Mouse (Mus musculus) layer of hippocampus, adult 2 months (tissue): ENCODE results near the gene C3. TPM values are rescaled to one million over a fixed set of nuclear protein-coding genes. Genes with fewer than 3 reads are reported as not detected.
A peak's percentile ranks its signal among the peaks of the same experiment; 100 is the strongest.

ENCODE experiments used
- DNase-seq, 2 experiments: peaks; one replicate each; pipeline ENCODE4 v3.0.0; 2022; ENCODE audit warnings: low spot score in 2 of 2
- H3K27ac ChIP-seq: fragments of 200-600 bp; 2 replicates; pipeline ENCODE4 v1.8.1; 2022
- H3K4me3 ChIP-seq: fragments of 200-600 bp; 2 replicates; pipeline ENCODE4 v1.8.1; 2022; ENCODE audit warnings: mild to moderate bottlenecking
- CTCF ChIP-seq: fragments of 200-600 bp; conservative IDR thresholded peaks from 2 replicates; pipeline ENCODE4 v1.8.1; 2022; ENCODE audit warnings: antibody characterized with exemption, mild to moderate bottlenecking, moderate library complexity
- total RNA-seq, 2 experiments: library from RNA; stranded (reverse); gene quantifications; 2 replicates each; pipeline ENCODE4 v1.2.3; 2021

The C3 gene
- total RNA-seq, 2 experiments from 2014 or later: 0.97 to 0.98 TPM

DNA sequence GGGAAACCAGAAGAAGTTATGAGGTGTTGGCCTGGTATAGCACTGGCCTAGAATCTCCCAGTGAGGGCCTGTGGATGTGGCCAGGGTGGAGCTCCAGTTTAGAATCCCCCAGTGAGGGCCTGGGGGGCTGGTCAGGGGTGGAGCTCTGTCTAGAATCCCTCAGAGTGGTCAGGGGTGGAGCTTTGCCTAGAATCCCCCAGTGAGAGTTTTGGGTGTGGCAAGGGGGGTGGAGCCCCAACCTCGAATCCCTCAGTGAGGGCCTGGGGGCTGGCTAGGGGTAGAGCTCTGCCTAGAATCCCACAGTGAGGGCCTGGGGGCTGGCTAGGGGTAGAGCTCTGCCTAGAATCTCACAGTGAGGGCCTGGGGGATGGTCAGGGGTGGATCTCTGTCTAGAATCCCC is 33.9 kb upstream of the C3 start:
- no peak for DNase-seq
- no peak for TF ChIP-seq CTCF
- Histone ChIP-seq H3K27ac (no peak overlapping the region), H3K4me3 (no peak overlapping the region)

DNA sequence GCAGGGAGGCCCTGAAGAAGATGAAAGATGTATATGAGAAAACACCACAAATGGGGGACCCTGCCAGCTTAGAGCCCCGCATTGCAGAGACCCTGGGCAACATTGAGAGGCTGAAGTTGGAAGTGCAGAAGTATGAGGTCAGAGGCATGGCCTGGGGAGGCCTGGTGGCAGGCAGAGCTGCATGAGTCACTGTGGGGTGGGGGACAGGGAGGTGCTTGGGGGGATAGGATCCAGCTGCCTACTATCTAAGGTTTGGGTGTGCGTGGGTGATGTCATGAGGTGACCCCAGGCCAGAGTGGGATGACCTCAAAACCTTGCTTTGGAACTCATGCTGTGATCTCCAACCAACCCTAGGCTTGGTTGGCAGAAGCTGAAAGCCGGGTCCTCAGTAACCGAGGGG is 33.4 kb upstream of the C3 start:
- no peak for TF ChIP-seq CTCF
- no peak for DNase-seq
- H3K4me3 ChIP-seq: no peak overlapping the region
- no peak overlapping the region for H3K27ac ChIP-seq

DNA sequence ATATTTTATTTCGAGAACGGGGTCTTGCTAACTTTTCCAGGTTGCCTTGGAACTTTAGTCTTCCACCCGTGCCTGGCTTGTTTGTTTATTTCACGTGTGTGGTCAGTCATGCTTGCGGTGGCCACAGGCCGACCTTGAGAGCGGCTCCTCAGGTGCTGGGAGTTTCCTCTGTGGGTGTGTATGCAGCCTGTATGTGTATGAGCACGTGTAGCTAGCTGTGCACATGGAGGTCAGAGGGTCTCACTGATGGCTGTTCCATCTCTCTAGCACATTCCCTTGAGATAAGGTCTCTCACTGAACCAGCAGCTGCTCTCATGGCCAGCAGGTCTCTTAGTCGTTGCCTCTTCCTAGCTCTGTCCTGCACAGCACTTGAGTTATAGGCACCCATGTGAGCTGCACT is 32.4 kb upstream of the C3 start:
- Histone ChIP-seq H3K27ac (no peak overlapping the region), H3K4me3 (no peak overlapping the region)
- DNase-seq: no peak
- TF ChIP-seq CTCF: no peak

DNA sequence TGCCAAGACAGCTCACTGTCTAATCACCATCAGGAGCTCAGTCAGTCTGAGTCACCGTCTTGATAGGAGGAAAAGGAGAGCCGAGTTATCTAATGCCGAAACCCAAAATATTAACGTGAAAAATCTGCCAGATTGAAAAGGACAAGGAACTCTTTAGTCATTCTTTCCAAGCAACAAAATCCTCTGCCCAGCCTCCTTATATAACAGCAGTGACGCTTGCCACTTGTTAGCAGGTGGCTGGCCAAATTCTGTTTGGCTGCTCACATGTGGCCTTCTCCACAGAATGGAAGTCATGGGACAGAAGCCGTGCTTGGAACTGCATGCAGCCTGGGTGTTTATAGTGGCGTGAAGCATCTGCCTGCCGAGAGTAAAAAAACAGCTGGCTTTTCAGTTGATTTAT is 31.8 kb upstream of the C3 start:
- H3K4me3 ChIP-seq: no peak overlapping the region
- peak in 1 of 2 experiments; percentile 63 for DNase-seq
- H3K27ac ChIP-seq: no peak overlapping the region
- no peak for TF ChIP-seq CTCF

DNA sequence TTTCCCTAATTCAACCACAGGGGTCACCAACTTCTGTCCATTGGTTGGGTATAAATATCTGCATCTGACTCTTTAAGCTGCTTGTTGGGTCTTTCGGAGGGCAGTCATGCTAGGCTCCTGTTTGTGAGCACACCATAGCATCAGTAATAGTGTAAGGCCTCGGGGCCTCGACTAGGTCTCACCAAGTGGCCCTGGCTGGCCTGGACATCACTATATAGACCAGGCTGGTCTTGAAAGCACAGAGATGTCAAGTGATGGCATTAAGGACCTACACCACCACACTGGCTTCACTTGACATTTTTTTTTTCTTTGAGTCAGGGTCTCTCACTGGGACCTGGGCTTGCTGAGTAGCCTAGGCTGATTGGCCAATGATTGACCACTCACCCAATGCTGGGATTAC is 30.3 kb upstream of the C3 start:
- TF ChIP-seq CTCF: no peak
- H3K27ac ChIP-seq: no peak overlapping the region
- no peak overlapping the region for H3K4me3 ChIP-seq
- DNase-seq: no peak

DNA sequence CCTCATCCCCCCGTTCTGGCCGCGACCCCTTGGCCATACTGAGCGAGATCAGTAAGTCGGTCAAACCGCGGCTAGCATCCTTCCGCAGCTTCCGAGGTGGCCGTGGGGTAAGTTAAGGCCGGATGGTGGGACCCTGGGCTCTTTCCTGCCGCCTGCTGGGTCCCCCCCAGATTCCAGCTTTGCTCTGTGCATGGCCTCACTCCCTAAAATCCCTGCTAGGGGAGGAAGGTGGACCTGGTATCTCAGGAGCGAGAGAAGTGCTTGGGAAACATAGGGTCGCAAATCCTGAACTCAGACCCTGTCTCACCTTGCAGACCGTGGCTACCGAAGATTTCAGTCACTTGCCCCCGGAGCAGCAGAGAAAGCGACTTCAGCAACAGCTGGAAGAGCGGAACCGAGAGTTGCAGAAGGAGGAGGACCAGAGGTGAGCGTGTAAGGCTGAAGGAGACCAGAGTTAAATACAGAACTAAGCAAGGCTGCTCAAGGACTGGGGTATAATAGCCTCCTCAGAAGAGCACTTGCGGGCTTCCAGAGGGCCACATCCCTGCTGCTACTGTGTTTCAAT is 29.1 kb upstream of the C3 start:
- H3K27ac ChIP-seq: no peak overlapping the region
- no peak for TF ChIP-seq CTCF
- DNase-seq: no peak
- H3K4me3 ChIP-seq: no peak overlapping the region

DNA sequence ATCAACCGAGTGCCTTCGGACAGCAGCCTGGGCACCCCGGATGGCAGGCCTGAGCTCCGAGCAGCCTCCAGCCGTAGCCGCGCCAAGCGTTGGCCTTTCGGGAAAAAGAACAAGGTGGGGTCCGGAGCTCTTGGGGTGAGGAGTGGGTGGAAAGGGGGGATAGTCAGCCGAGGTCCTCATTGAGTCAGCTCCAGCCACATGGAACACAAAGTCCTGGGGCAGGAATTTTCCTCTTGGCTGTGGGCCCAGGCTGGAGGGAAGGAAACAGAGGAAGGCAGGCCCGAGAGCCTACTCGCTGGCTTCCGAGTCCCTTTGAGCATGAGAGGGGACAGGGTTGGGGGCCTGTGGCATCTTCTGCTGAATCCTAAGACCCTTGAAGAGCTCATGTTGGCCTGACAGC is 27.4 kb upstream of the C3 start:
- no peak for TF ChIP-seq CTCF
- Histone ChIP-seq H3K4me3 (no peak overlapping the region), H3K27ac (no peak overlapping the region)
- no peak for DNase-seq

DNA sequence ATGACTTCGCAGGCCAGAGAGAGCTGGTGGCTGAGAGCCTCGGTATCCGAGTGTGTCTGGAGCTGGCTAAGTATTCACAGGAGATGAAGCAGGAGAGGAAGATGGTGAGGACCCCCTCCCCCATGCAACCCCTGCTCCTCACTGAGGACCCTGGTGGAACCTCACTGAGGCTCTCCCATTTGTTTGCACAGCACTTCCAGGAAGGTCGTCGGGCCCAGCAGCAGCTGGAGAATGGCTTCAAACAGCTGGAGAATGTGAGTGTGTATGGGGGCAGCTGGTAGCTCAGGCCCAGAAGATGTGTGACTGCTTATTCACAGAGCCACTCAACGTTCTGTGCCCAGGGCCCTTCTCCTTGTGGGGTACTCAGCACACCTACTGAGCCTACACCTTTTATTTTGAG is 25.4 kb upstream of the C3 start:
- no peak overlapping the region for H3K27ac ChIP-seq
- H3K4me3 ChIP-seq: no peak overlapping the region
- no peak for TF ChIP-seq CTCF
- no peak for DNase-seq

DNA sequence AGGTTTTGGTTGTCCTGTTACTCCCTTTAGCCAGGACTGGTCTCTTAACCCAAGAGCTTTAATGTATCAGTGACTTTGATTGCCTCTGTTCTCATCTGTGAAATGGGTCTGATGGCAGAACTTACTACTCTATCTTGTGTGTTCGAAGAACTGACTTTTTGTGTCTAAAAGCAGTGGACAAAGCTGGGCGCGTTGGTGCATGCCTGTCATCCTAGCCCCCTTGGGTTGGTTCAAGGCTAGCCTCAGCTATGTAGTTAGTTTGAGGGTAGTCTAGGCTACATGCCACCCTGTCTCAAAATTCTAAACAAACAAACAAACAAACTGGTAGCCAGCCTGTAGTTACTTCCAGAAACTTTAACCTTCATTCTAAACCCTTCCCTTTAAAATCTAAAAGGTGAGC is 23.5 kb upstream of the C3 start:
- no peak for TF ChIP-seq CTCF
- Histone ChIP-seq H3K4me3 (no peak overlapping the region), H3K27ac (no peak overlapping the region)
- DNase-seq: no peak

DNA sequence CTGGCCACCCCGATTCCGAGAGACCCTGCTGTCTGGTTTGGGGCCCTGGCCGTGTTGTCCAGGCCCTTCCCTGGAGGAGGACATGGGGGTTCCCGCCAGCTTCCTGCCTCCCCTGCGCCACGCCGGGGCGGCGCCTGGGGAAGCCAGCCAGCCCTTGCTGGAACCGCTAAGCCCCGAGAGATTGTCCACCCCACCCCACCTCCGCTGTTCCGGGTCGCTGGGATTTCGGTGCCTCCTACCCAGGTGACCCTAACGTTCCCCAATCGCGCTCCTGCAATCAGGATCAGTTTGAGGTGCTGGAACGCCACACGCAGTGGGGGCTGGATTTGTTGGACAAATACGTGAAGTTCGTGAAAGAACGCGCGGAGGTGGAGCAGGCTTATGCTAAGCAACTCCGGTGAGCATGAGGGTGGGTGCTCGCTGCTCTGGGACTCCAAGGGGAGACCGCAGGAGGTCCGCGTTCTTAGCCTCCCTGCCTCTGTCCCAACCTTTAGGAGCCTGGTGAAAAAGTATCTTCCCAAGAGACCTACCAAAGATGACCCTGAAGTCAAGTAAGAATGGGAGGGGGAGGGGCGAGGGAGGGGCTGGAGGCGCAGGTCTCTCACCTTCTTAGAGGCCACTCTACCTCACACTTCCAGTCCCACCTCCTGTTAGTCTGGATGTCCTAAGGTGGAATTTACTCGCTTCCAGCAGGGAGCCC is 22.7 kb upstream of the C3 start:
- no peak for DNase-seq
- peak overlapping the region; percentile 67 for H3K4me3 ChIP-seq
- no peak for TF ChIP-seq CTCF
- peak overlapping the region; percentile 59; the same call in 1 of the 2 replicates for H3K27ac ChIP-seq

DNA sequence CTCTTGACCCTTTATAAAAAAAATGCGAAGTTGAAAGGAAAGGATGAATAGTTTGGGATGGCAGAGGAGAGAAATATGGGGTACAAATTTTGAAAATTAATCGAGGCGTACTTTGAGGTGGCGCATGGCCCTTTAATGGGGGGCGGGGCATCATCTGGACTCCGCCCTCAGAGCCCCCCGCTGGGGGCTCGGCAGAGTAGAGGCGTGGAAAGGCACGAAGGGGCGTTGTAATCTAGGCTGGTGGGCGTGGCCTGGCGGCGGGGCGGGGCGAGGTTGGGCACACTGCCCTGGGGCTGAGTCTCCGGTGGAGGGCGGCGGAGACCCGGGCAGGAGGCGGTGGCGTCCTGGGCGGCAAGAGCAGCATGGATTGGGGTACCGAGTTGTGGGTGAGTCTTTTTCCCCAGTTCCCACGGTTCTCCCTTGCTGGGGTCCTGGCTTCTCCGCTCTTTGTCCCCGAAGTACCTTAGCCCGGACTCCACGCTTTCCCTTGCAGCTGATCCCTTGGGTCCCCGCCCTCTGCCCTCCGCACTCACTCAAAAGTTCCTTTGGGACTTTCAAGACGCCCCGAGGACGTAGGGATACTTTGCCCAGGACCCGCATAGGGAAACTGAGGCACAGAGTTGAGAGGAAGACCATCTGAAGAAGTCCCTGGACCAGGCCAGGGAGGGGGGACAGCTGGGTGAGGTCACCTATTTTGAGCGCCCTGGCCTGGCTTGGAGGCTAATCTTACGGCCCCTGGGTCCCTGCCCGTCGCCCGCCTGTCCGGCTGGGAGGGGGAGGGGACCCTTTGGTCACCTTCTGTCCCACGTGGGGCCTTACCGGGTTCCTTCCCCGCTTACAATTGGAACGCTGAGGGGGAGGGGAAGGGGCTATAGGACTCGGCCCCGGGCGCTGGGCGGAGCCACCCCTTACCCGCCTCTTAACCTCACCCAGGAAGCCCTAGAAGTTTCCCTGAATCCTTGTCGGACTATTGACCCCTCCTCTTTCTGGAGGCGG is 21.5 kb upstream of the C3 start, which contains the start of gene Trip10:
Gene Trip10 (plus strand): TSS at position 270 of the 996 bp plus-strand sequence.
- DNase-seq: peak; percentile 82 to 92
- Histone ChIP-seq H3K27ac (peak within 1 kb of the TSS; percentile 94), H3K4me3 (peak within 1 kb of the TSS; percentile 67)
- peak; percentile 47 for TF ChIP-seq CTCF

DNA sequence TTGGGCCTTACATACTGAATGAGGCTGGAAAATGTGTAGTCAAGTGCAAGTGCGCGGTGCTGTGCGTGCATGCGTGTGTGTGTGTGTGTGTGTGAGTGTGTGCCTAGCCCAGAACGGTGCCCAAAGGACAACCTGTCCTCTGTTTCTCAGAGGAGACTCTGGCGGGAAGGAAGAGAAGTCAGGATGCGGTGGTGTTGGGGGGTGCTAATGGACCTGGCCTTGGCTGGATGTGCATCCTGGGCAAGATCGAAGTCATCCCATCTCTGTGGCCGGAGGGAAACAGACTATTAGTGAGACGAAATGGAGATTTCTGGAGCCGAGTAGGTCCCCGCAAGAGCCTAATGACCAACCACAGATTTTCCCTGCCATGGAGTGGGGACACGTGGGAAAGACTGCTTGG is 20.8 kb upstream of the C3 start:
- H3K4me3 ChIP-seq: peak overlapping the region; percentile 67
- peak overlapping the region; percentile 94 for H3K27ac ChIP-seq
- DNase-seq: no peak
- TF ChIP-seq CTCF: no peak

DNA sequence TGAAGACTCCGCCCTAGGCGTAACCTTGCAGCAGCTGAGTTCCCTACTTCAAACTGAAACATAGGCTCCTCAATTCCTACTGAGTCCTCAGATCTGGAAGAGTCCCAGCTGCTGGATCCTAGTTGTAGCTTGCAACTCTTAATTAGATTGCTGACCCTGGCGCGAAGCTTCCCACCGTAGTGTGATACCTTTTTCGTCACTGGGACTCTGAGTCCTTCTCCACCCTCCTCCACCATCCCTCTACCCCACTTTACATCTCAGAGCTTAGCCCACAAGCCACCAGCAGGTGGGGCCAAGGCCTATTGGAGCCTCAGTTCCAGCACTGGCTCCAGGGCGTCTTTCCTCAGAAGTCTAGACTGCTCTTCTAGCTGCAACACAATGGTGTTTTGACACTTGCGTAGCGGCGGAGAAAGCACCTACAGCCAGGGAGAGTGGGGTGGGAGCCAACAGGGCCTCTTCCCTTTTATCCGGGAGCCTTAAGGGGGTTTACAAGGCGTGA is 20.3 kb upstream of the C3 start, which contains the start of gene Gpr108:
Gene Gpr108 (minus strand): TSS at position 246 of the 499 bp plus-strand sequence.
- H3K27ac ChIP-seq: peak within 1 kb of the TSS; percentile 99
- TF ChIP-seq CTCF: peak; percentile 86
- peak within 1 kb of the TSS; percentile 92 for H3K4me3 ChIP-seq
- peak; percentile 78 to 91 for DNase-seq
